Mouse (Mus musculus) myocyte (in vitro differentiated cells): ENCODE data around the gene Sppl2b. TPM values are rescaled to one million over a fixed set of nuclear protein-coding genes. Genes with fewer than 3 reads are reported as not detected.

Experiments used
- H3K27me3 ChIP-seq: one replicate; pipeline ENCODE4 v1.6.1; 2011; ENCODE audit not compliant: control insufficient read depth, insufficient read depth, insufficient read length
- H3K36me3 ChIP-seq: one replicate; pipeline ENCODE4 v1.6.1; 2011; ENCODE audit not compliant: control insufficient read depth, insufficient read depth
- H3K4me2 ChIP-seq: one replicate; pipeline ENCODE4 v1.6.1; 2011; ENCODE audit warnings: low read depth, control low read depth
- H3K4me3 ChIP-seq: one replicate; pipeline ENCODE4 v1.5.1; 2011; ENCODE audit warnings: mild to moderate bottlenecking, control low read depth, moderate library complexity
- H3K79me2 ChIP-seq: one replicate; pipeline ENCODE4 v1.6.1; 2011; ENCODE audit not compliant: control insufficient read depth, insufficient read depth
- H3ac ChIP-seq: one replicate; pipeline ENCODE4 v1.6.1; 2011; ENCODE audit not compliant: control insufficient read depth, insufficient read length
- CEBPB ChIP-seq: IDR thresholded peaks from 2 replicates; pipeline ENCODE4 v1.6.1; 2011; ENCODE audit warnings: mild to moderate bottlenecking, moderate library complexity; ENCODE audit not compliant: poor library complexity, insufficient read depth, severe bottlenecking
- E2F4 ChIP-seq: IDR thresholded peaks from one replicate; pipeline ENCODE4 v1.6.1; 2011; ENCODE audit warnings: mild to moderate bottlenecking, control low read depth, moderate library complexity; ENCODE audit not compliant: insufficient read depth
- MAX ChIP-seq: IDR thresholded peaks from one replicate; pipeline ENCODE4 v1.6.1; 2011; ENCODE audit warnings: low read depth, mild to moderate bottlenecking, control low read depth
- MYOD1 ChIP-seq, 3 experiments: IDR thresholded peaks; one replicate each; pipeline ENCODE4 v1.6.1; 2011; ENCODE audit warnings: control low read depth in 2 of 3, low read depth in 2 of 3, mild to moderate bottlenecking in 2 of 3, moderate library complexity in 1 of 3; ENCODE audit not compliant: insufficient read length in 2 of 3, control insufficient read depth in 1 of 3
- MYOG ChIP-seq, 3 experiments: IDR thresholded peaks; one replicate each; pipeline ENCODE4 v1.6.1; 2011; ENCODE audit warnings: control low read depth in 2 of 3, low read depth in 2 of 3, mild to moderate bottlenecking in 2 of 3; ENCODE audit not compliant: insufficient read length in 2 of 3, control insufficient read depth in 1 of 3, insufficient read depth in 1 of 3
- POLR2A ChIP-seq: IDR thresholded peaks from one replicate; pipeline ENCODE4 v1.6.1; 2011; ENCODE audit warnings: low read depth, mild to moderate bottlenecking, control low read depth, moderate library complexity; ENCODE audit not compliant: insufficient read length
- POLR2AphosphoS2 ChIP-seq: IDR thresholded peaks from one replicate; pipeline ENCODE4 v1.6.1; 2011; ENCODE audit warnings: low read depth, control low read depth; ENCODE audit not compliant: insufficient read length
- REST ChIP-seq: IDR thresholded peaks from one replicate; pipeline ENCODE4 v1.6.1; 2011; ENCODE audit warnings: mild to moderate bottlenecking, control low read depth, moderate library complexity; ENCODE audit not compliant: insufficient read depth, insufficient read length
- SRF ChIP-seq: IDR thresholded peaks from one replicate; pipeline ENCODE4 v1.6.1; 2011; ENCODE audit warnings: low read depth; ENCODE audit not compliant: control insufficient read depth, insufficient read length
- TCF12 ChIP-seq: IDR thresholded peaks from one replicate; pipeline ENCODE4 v1.6.1; 2011; ENCODE audit warnings: mild to moderate bottlenecking, control low read depth; ENCODE audit not compliant: poor library complexity, insufficient read depth, severe bottlenecking
- TCF3 ChIP-seq: IDR thresholded peaks from one replicate; pipeline ENCODE4 v1.6.1; 2011; ENCODE audit warnings: low read depth, control low read depth; ENCODE audit not compliant: insufficient read length
- USF1 ChIP-seq: IDR thresholded peaks from one replicate; pipeline ENCODE4 v1.6.1; 2011; ENCODE audit warnings: low read depth, mild to moderate bottlenecking, control low read depth, moderate library complexity
- polyA plus RNA-seq: library from polyadenylated mRNA; unstranded; fragments of >200 nt; fragmentation: generic; extraction: Trizol; gene quantifications from one replicate; pipeline ENCODE4 v1.2.1, GENCODE M21; 2012; ENCODE audit warnings: missing spikeins

Sppl2b gene
- polyA plus RNA-seq, 1 experiment = 31.0 TPM

- Histone ChIP-seq H3K4me3 (peak overlapping the region; percentile 74), H3K27me3 (no peaks in the 10 kb centered on the region), H3K4me2 (peak overlapping the region; percentile 93), H3K79me2 (peaks cover 24% of the 10 kb centered on the region), H3ac (peak overlapping the region; percentile 49), H3K36me3 (no peaks in the 10 kb centered on the region)
- TF ChIP-seq TCF3 (no peak), POLR2A (no peak), POLR2AphosphoS2 (no peak), USF1 (no peak), REST (no peak), MAX (no peak), E2F4 (no peak), SRF (no peak)
These were observed 636 bp downstream of the Sppl2b start for GRCm38 (mm10) chr10:80855749-80856073.

DNA sequence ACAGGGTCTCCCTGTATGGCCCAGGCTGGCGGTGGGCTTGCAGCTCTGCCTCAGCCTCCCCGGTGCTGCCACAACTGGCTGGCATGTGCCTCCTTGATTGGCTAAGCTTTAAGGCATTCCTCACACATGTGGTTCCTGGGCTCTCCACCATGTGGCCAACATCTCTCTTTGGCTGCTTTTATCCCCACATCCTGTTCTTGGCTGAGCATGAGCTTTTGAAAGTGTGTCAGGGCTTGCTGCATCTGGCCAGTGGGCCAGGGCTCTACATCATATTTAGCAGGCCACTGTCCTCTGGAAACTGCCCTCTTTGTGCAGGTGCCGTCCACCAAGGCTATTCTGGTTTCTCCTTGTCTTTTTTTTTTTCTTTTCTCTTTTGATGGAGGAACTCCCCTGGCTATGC is 1.2 kb downstream of the Sppl2b start:
- H3K4me3 ChIP-seq = peak overlapping the region; percentile 74
- TF ChIP-seq USF1 = peak; percentile 55
- TF ChIP-seq POLR2A = no peak
- no peak for TF ChIP-seq MYOG (IDR thresholded peaks at IDR 0.05; ENCODE audit: control insufficient read depth in 1 of 3, insufficient read depth in 1 of 3, insufficient read length in 2 of 3, low read depth in 2 of 3)
- no peak for TF ChIP-seq TCF12
- no peaks in the 10 kb centered on the region for H3K27me3 ChIP-seq
- no peaks in the 10 kb centered on the region for H3K36me3 ChIP-seq
- H3ac ChIP-seq = peak overlapping the region; percentile 49
- peak overlapping the region; percentile 93 for H3K4me2 ChIP-seq
- H3K79me2 ChIP-seq = peaks cover 24% of the 10 kb centered on the region

DNA sequence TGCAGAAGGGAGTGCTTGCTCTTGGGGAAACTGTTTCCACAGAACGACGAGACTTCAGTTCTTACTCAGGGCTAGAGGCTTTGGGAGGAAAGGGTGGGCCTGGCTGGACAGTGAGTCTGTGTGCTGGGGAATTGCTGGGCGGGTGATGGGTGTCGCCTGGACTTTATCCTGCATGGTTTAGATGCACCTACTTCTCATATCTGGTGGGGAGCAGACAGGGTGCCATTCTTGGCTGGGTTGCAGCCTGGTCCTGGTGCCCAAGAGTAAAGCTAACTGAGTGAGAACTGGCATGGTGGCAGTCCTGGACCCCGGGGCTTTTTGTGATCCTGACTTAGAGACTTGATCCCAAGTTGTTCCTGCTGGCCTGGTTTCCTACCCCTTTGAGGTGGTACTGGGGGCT is 1.8 kb downstream of the Sppl2b start:
- TF ChIP-seq TCF3 (no peak), MAX (no peak), POLR2A (no peak)
- H3K4me2 ChIP-seq = peak overlapping the region; percentile 93
- no peaks in the 10 kb centered on the region for H3K27me3 ChIP-seq
- H3K79me2 ChIP-seq = peaks cover 24% of the 10 kb centered on the region
- no peak overlapping the region for H3K4me3 ChIP-seq
- H3ac ChIP-seq = no peak overlapping the region
- no peaks in the 10 kb centered on the region for H3K36me3 ChIP-seq

- H3K4me2 ChIP-seq = no peak overlapping the region
These were observed 2.3 kb downstream of the Sppl2b start for GRCm38 (mm10) chr10:80857386-80857785.

GRCm38 (mm10) chr10:80857848-80858247 is 2.8 kb downstream of the Sppl2b start:
- Histone ChIP-seq H3K4me3 (no peak overlapping the region), H3K36me3 (no peaks in the 10 kb centered on the region), H3K27me3 (no peaks in the 10 kb centered on the region), H3ac (no peak overlapping the region), H3K4me2 (no peak overlapping the region), H3K79me2 (peaks cover 24% of the 10 kb centered on the region)
- TF ChIP-seq MYOD1 (IDR thresholded peaks at IDR 0.05; ENCODE audit: control insufficient read depth in 1 of 3, insufficient read length in 2 of 3, low read depth in 2 of 3) (no peak), POLR2A (no peak), POLR2AphosphoS2 (no peak), TCF3 (no peak), E2F4 (no peak), REST (no peak), SRF (no peak), MAX (no peak), TCF12 (no peak)

More at GRCm38 (mm10) chr10:80857386-80857785, 2.3 kb downstream of the Sppl2b start:
- Histone ChIP-seq H3K27me3 (no peaks in the 10 kb centered on the region), H3K36me3 (no peaks in the 10 kb centered on the region), H3ac (no peak overlapping the region), H3K4me3 (no peak overlapping the region), H3K79me2 (peaks cover 24% of the 10 kb centered on the region)
- TF ChIP-seq MYOD1 (IDR thresholded peaks at IDR 0.05; ENCODE audit: control insufficient read depth in 1 of 3, insufficient read length in 2 of 3, low read depth in 2 of 3) (no peak), TCF12 (no peak), MYOG (IDR thresholded peaks at IDR 0.05; ENCODE audit: control insufficient read depth in 1 of 3, insufficient read depth in 1 of 3, insufficient read length in 2 of 3, low read depth in 2 of 3) (no peak), TCF3 (no peak), USF1 (no peak), CEBPB (no peak), REST (no peak), SRF (no peak)
